Mouse (Mus musculus): ENCODE measurements around the gene Arr3. TPM values are rescaled to one million over a fixed set of nuclear protein-coding genes. Genes with fewer than 3 reads are reported as not detected.

Arr3 gene
- total and polyA plus RNA-seq, 3 experiments, result not detected

DNA sequence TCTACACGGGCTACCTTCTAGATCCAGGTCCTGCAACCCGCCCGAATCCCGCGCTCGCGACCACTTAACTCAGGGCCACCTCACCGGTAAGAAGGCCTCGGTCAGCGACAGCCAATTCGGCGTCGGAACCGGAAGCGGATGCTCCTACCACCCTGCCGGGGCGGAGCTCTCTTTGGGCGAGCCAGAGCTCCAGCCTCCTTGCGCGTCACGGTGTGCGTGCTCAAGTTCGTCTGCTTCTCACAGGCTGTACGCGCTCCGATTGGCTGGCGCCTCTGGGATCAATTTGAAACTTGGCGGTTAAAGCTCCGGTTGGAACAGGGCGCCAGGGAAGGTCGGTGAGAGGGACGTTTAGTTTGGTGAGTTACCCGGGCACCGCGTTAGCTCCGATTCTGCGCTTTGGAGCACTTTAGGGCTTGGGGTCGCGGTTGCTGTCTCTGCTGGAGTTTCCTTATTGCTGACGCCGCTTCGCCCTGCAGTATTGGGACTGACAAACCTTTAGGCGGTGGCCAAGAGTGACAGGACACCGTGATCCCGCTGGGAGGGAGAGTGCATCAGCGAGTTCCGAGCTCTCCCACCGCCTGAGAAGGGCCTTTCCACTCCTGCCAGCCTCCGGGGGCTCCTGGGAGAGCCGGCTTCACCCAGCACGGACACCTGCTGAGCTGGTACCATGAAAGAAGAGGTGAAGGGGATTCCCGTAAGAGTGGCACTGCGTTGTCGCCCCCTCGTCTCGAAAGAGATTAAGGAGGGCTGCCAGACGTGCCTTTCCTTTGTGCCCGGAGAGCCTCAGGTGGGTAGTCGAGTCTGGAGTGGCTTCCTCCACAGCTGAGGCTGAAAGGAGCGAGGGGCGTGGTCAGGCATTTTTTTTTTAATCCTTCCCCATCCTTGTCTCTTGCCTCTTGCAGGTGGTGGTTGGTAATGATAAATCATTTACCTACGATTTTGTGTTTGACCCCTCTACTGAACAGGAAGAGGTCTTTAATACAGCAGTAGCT, 20.8 kb downstream of the Arr3 start, which contains the start of gene Pdzd11:
TSS of gene Pdzd11 (minus strand) at position 767 of the 992 bp plus-strand sequence.
- H3K36me3 ChIP-seq (replicated peaks in 1 of 2; ENCODE audit: control insufficient read depth in 1 of 2, insufficient read depth in 1 of 2, low read length in 1 of 2), result peaks cover 12 to 42% of the 10 kb centered on the region in 2 experiments
- H3K4me1 ChIP-seq (ENCODE audit: control insufficient read depth in 1 of 2, insufficient read depth in 2 of 2), result peaks cover 0 to 12% of the 10 kb centered on the region in 2 experiments; a peak in 2 of 4 replicates
- TF ChIP-seq MAX (IDR thresholded peaks at IDR 0.05; ENCODE audit: low read length), result no peak
- peak; percentile 63; the same call in 1 of the 2 replicates for TF ChIP-seq TBP (conservative IDR thresholded peaks at IDR 0.05; ENCODE audit: low read depth, low read length)
- peak; percentile 75 for TF ChIP-seq NELFE (IDR thresholded peaks at IDR 0.05; ENCODE audit: low read depth, low read length)
- no peak for TF ChIP-seq CTCF (conservative IDR thresholded peaks at IDR 0.05 in 1 of 2, IDR thresholded peaks at IDR 0.05 in 1 of 2; ENCODE audit: low read depth in 2 of 2, low read length in 2 of 2)
- no peak for TF ChIP-seq IRF4 (IDR thresholded peaks at IDR 0.05; ENCODE audit: low read depth, low read length)
- TF ChIP-seq ELF1 (IDR thresholded peaks at IDR 0.05; ENCODE audit: low read depth, low read length), result peak; percentile 80
- TF ChIP-seq USF1 (IDR thresholded peaks at IDR 0.05; ENCODE audit: low read depth, low read length), result no peak
- no peak for TF ChIP-seq MAFK (IDR thresholded peaks at IDR 0.05; ENCODE audit: insufficient replicate concordance, low read length)
- no peak for TF ChIP-seq UBTF (IDR thresholded peaks at IDR 0.05; ENCODE audit: low read depth, low read length)
- TF ChIP-seq MXI1 (IDR thresholded peaks at IDR 0.05; ENCODE audit: low read depth, low read length), result peak; percentile 49; the same call in 1 of the 2 replicates
- no peak for TF ChIP-seq RCOR1 (conservative IDR thresholded peaks at IDR 0.05; ENCODE audit: low read depth, low read length)
- TF ChIP-seq USF2 (conservative IDR thresholded peaks at IDR 0.05; ENCODE audit: low read depth, low read length), result no peak
- no peak for TF ChIP-seq GABPA (IDR thresholded peaks at IDR 0.05; ENCODE audit: insufficient replicate concordance, low read depth, low read length)
- no peak for TF ChIP-seq ZKSCAN1 (IDR thresholded peaks at IDR 0.05; ENCODE audit: borderline replicate concordance, low read depth, low read length)
- peak; percentile 43; the same call in 1 of the 2 replicates for TF ChIP-seq TCF12 (IDR thresholded peaks at IDR 0.05; ENCODE audit: low read depth, low read length)
- peak; percentile 38; the same call in 1 of the 2 replicates for TF ChIP-seq MYC (IDR thresholded peaks at IDR 0.05; ENCODE audit: low read depth, low read length)
- peak; percentile 97 for TF ChIP-seq SIN3A (IDR thresholded peaks at IDR 0.05; ENCODE audit: low read length)
- TF ChIP-seq RAD21 (IDR thresholded peaks at IDR 0.05; ENCODE audit: low read depth, low read length), result no peak
- TF ChIP-seq NRF1 (IDR thresholded peaks at IDR 0.05; ENCODE audit: low read depth, low read length), result peak; percentile 64
- TF ChIP-seq CHD2 (IDR thresholded peaks at IDR 0.05; ENCODE audit: low read length), result 0 out of 2 replicates have a peak, but pooled peaks have one; percentile 39
- peak; percentile 83; the same call in 1 of the 2 replicates for TF ChIP-seq E2F4 (IDR thresholded peaks at IDR 0.05; ENCODE audit: insufficient replicate concordance, low read depth, low read length)
- TF ChIP-seq POLR2A (IDR thresholded peaks at IDR 0.05; ENCODE audit: low read depth, low read length), result peak; percentile 80
- peak; percentile 80; the same call in 1 of the 2 replicates for TF ChIP-seq ZMIZ1 (IDR thresholded peaks at IDR 0.05; ENCODE audit: low read depth, low read length)
- TF ChIP-seq HCFC1 (IDR thresholded peaks at IDR 0.05; ENCODE audit: low read depth, low read length), result peak; percentile 68
- TF ChIP-seq PAX5 (IDR thresholded peaks at IDR 0.05; ENCODE audit: low read length), result no peak
- no peak for TF ChIP-seq JUND (conservative IDR thresholded peaks at IDR 0.05; ENCODE audit: low read depth, low read length)
- 0 out of 2 replicates have a peak, but pooled peaks have one; percentile 56 for TF ChIP-seq KAT2A (IDR thresholded peaks at IDR 0.05; ENCODE audit: insufficient replicate concordance, low read length)
- TF ChIP-seq ETS1 (conservative IDR thresholded peaks at IDR 0.05; ENCODE audit: low read depth, low read length), result no peak
- no peak for TF ChIP-seq SMC3 (IDR thresholded peaks at IDR 0.05; ENCODE audit: low read depth, low read length)
- TF ChIP-seq CHD1 (IDR thresholded peaks at IDR 0.05; ENCODE audit: low read depth, low read length), result 0 out of 2 replicates have a peak, but pooled peaks have one; percentile 29
- TF ChIP-seq EP300 (IDR thresholded peaks at IDR 0.05; ENCODE audit: low read length), result no peak
- peak; percentile 61 for TF ChIP-seq ZNF384 (IDR thresholded peaks at IDR 0.05; ENCODE audit: low read depth, low read length)
- 0 out of 2 replicates have a peak, but pooled peaks have one; percentile 21 for TF ChIP-seq MEF2A (IDR thresholded peaks at IDR 0.05; ENCODE audit: borderline replicate concordance, low read depth, low read length)
- no peak for TF ChIP-seq ZC3H11A (IDR thresholded peaks at IDR 0.05; ENCODE audit: low read depth, low read length)
- TF ChIP-seq BHLHE40 (IDR thresholded peaks at IDR 0.05; ENCODE audit: low read depth, low read length), result no peak
- dilution Hi-C loops (cut with MboI; ENCODE audit: extremely low pct_ligation_motif_present, extremely low pct_unique_long_range_greater_than_20kb, low sequenced_read_pairs), result no loop called here
- H3K27me3 ChIP-seq (replicated peaks), result no peaks in the 10 kb centered on the region
- peak within 1 kb of the TSS; percentile 80 to 85 (median 81) for H3K4me3 ChIP-seq (replicated peaks in 1 of 3; ENCODE audit: low read depth in 2 of 3, low read length in 2 of 3, poor library complexity in 1 of 3)
- H3K9me3 ChIP-seq (replicated peaks; ENCODE audit: low read length), result no peaks in the 10 kb centered on the region
- H3K4me2 ChIP-seq (ENCODE audit: insufficient read depth, low read depth, poor library complexity, severe bottlenecking), result peak within 1 kb of the TSS; percentile 61
- peak within 1 kb of the TSS; percentile 63 for H3K27ac ChIP-seq (ENCODE audit: insufficient read depth, low read depth)
- peak within 1 kb of the TSS; percentile 98 for H3K9ac ChIP-seq (ENCODE audit: insufficient read depth, low read depth)
- peaks cover 23% of the 10 kb centered on the region for H3K79me2 ChIP-seq (replicated peaks; ENCODE audit: control insufficient read depth, extremely low read depth, insufficient read depth, poor library complexity, severe bottlenecking)
- DNase-seq (ENCODE audit: extremely low read depth), result peak; percentile 90
- in situ Hi-C loops (cut with MboI; ENCODE audit: low pct_ligation_motif_present, low pct_unique_long_range_greater_than_20kb, low sequenced_read_pairs), result no loop called here

Data from CH12.LX (cell line).